Mouse (Mus musculus): ENCODE measurements around the gene Trappc5. TPM values are rescaled to one million over a fixed set of nuclear protein-coding genes. Genes with fewer than 3 reads are reported as not detected.

The Trappc5 gene
- polyA plus RNA-seq, 1 experiment from 2014 or later: 34.1 TPM

- H3K27ac ChIP-seq (ENCODE audit: poor library complexity, severe bottlenecking): no peak overlapping the region
- H3K9ac ChIP-seq: no peak overlapping the region
- no peak overlapping the region for H3K4me2 ChIP-seq
- no peaks in the 10 kb centered on the region for H3K4me1 ChIP-seq (replicated peaks)
- no peak for ATAC-seq (ENCODE audit: insufficient number of reproducible peaks, low FRiP score)
- H3K9me3 ChIP-seq (replicated peaks): no peaks in the 10 kb centered on the region
- no peak overlapping the region for H3K4me3 ChIP-seq
- peaks cover 9% of the 10 kb centered on the region for H3K27me3 ChIP-seq (replicated peaks)
- 60% methylated on average over 3 of the region's 3 CpGs for WGBS
- no peaks in the 10 kb centered on the region for H3K36me3 ChIP-seq
Measured at GRCm38 (mm10) chr8:3652845-3653244, 23.3 kb upstream of the Trappc5 start.

GRCm38 (mm10) chr8:3654726-3655508, 21.2 kb upstream of the Trappc5 start:
- no peaks in the 10 kb centered on the region for H3K36me3 ChIP-seq
- no peak overlapping the region for H3K4me3 ChIP-seq
- H3K9me3 ChIP-seq (replicated peaks): no peaks in the 10 kb centered on the region
- H3K27me3 ChIP-seq (replicated peaks): peaks cover 13% of the 10 kb centered on the region
- no peaks in the 10 kb centered on the region for H3K4me1 ChIP-seq (replicated peaks)
- no peak overlapping the region for H3K9ac ChIP-seq
- ATAC-seq (ENCODE audit: insufficient number of reproducible peaks, low FRiP score): no peak
- H3K27ac ChIP-seq (ENCODE audit: poor library complexity, severe bottlenecking): no peak overlapping the region
- 64% methylated on average over 11 of the region's 11 CpGs for WGBS
- no peak overlapping the region for H3K4me2 ChIP-seq

GRCm38 (mm10) chr8:3655526-3655925, 20.6 kb upstream of the Trappc5 start, which contains the start of gene Retn:
Gene Retn, plus strand, starts transcription at chr8:3655770.
- Histone ChIP-seq H3K9ac (no peak within 1 kb of the TSS), H3K4me2 (no peak within 1 kb of the TSS), H3K27ac (ENCODE audit: poor library complexity, severe bottlenecking) (no peak within 1 kb of the TSS), H3K27me3 (replicated peaks) (peaks cover 13% of the 10 kb centered on the region), H3K4me1 (replicated peaks) (no peaks in the 10 kb centered on the region), H3K4me3 (no peak within 1 kb of the TSS), H3K36me3 (no peaks in the 10 kb centered on the region), H3K9me3 (replicated peaks) (no peaks in the 10 kb centered on the region)
- 70% methylated on average over 3 of the region's 3 CpGs for WGBS
- ATAC-seq (ENCODE audit: insufficient number of reproducible peaks, low FRiP score): no peak

DNA sequence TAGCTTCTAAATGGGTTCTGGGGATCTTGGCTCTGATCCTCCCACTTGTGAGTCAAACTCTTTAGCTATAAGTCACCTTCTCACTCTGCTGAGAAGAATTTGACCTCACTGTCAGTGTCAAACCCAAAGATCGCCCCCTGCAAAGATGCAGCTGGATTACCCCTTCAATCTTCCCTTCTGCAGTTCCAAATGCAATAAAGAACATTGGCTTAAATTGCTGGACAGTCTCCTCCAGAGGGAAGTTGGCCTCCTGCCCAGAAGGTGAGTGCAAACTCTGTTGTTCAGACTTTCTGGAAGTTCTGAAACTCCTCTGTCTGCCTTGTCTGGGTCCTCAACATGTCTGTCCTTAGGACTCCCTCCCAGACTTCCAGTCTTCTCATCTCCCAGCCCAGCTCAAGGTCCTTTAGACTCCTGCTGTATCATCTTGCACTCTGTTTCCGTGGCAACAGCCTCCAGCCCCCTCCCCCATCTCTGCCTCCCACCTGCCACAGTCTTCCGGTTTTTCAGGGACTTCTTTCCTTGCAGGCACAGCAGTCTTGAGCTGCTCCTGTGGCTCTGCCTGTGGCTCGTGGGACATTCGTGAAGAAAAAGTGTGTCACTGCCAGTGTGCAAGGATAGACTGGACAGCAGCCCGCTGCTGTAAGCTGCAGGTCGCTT, 19.2 kb upstream of the Trappc5 start:
- 35% methylated on average over 7 of the region's 7 CpGs for WGBS
- Histone ChIP-seq H3K9me3 (replicated peaks) (no peaks in the 10 kb centered on the region), H3K4me1 (replicated peaks) (no peaks in the 10 kb centered on the region), H3K9ac (no peak overlapping the region), H3K36me3 (no peaks in the 10 kb centered on the region), H3K4me3 (no peak overlapping the region), H3K27me3 (replicated peaks) (peaks cover 13% of the 10 kb centered on the region), H3K27ac (ENCODE audit: poor library complexity, severe bottlenecking) (no peak overlapping the region), H3K4me2 (no peak overlapping the region)
- ATAC-seq (ENCODE audit: insufficient number of reproducible peaks, low FRiP score): no peak

DNA sequence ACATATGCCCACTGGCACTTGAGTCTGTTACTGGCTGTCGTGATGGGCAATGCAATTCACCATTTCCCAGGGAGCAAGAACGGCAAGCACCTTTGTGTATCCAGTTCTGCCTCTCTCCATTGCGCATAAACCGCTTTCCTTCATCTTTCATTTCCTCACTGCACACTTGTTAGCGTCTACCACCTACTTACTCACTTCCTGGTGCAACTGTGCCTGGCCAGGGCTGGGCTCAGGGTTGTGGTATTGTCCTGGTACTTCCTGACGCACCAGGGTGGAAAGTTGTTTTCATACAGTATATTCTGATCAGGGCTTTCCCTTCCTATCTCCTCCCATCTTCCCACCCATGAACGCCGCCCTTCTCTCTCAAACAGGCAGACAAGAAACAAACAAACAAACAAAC, 15.2 kb upstream of the Trappc5 start:
- Histone ChIP-seq H3K27ac (ENCODE audit: poor library complexity, severe bottlenecking) (no peak overlapping the region), H3K9me3 (replicated peaks) (no peaks in the 10 kb centered on the region), H3K36me3 (no peaks in the 10 kb centered on the region), H3K27me3 (replicated peaks) (peaks cover 13% of the 10 kb centered on the region), H3K4me2 (no peak overlapping the region), H3K4me1 (replicated peaks) (no peaks in the 10 kb centered on the region), H3K4me3 (no peak overlapping the region), H3K9ac (no peak overlapping the region)
- 68% methylated on average over 8 of the region's 8 CpGs for WGBS
- no peak for ATAC-seq (ENCODE audit: insufficient number of reproducible peaks, low FRiP score)

GRCm38 (mm10) chr8:3664405-3664804, 11.7 kb upstream of the Trappc5 start:
- Histone ChIP-seq H3K36me3 (no peaks in the 10 kb centered on the region), H3K4me1 (replicated peaks) (no peaks in the 10 kb centered on the region), H3K4me2 (no peak overlapping the region), H3K27ac (ENCODE audit: poor library complexity, severe bottlenecking) (no peak overlapping the region), H3K9me3 (replicated peaks) (no peaks in the 10 kb centered on the region), H3K9ac (no peak overlapping the region), H3K27me3 (replicated peaks) (peaks cover 4% of the 10 kb centered on the region; the same call in 1 of the 2 replicates), H3K4me3 (no peak overlapping the region)
- 51% methylated on average over 5 of the region's 5 CpGs for WGBS
- ATAC-seq (ENCODE audit: insufficient number of reproducible peaks, low FRiP score): no peak

GRCm38 (mm10) chr8:3665507-3665906, 10.6 kb upstream of the Trappc5 start, which contains the start of gene Mcemp1:
Gene Mcemp1, plus strand, starts transcription at chr8:3665754.
- H3K4me2 ChIP-seq: no peak within 1 kb of the TSS
- ATAC-seq (ENCODE audit: insufficient number of reproducible peaks, low FRiP score): no peak
- H3K4me3 ChIP-seq: no peak within 1 kb of the TSS
- 61% methylated on average over 6 of the region's 6 CpGs for WGBS
- H3K27ac ChIP-seq (ENCODE audit: poor library complexity, severe bottlenecking): no peak within 1 kb of the TSS
- no peaks in the 10 kb centered on the region for H3K9me3 ChIP-seq (replicated peaks)
- peaks cover 4% of the 10 kb centered on the region; the same call in 1 of the 2 replicates for H3K27me3 ChIP-seq (replicated peaks)
- H3K4me1 ChIP-seq (replicated peaks): no peaks in the 10 kb centered on the region
- H3K9ac ChIP-seq: no peak within 1 kb of the TSS
- H3K36me3 ChIP-seq: no peaks in the 10 kb centered on the region

GRCm38 (mm10) chr8:3670388-3670787, 5.7 kb upstream of the Trappc5 start:
- 71% methylated on average over 2 of the region's 2 CpGs for WGBS
- Histone ChIP-seq H3K4me1 (replicated peaks) (0 out of 2 replicates have a peak, but pooled peaks cover 4% of the 10 kb centered on the region), H3K4me3 (no peak overlapping the region)

GRCm38 (mm10) chr8:3671980-3672491, 4.1 kb upstream of the Trappc5 start, which contains the start of gene Fcor:
Gene Fcor, minus strand, starts transcription at chr8:3672362.
- peak within 1 kb of the TSS; percentile 66 for H3K4me3 ChIP-seq
- under 1% methylated on average over 23 of the region's 23 CpGs for WGBS
- ATAC-seq (ENCODE audit: insufficient number of reproducible peaks, low FRiP score): peak; percentile 75
- no peaks in the 10 kb centered on the region; the same call in 1 of the 2 replicates for H3K27me3 ChIP-seq (replicated peaks)
- no peak within 1 kb of the TSS for H3K27ac ChIP-seq (ENCODE audit: poor library complexity, severe bottlenecking)
- peak within 1 kb of the TSS; percentile 69 for H3K9ac ChIP-seq
- H3K36me3 ChIP-seq: no peaks in the 10 kb centered on the region
- H3K4me1 ChIP-seq (replicated peaks): peaks cover 4% of the 10 kb centered on the region; the same call in 1 of the 2 replicates
- H3K9me3 ChIP-seq (replicated peaks): no peaks in the 10 kb centered on the region
- H3K4me2 ChIP-seq: peak within 1 kb of the TSS; percentile 69

More at GRCm38 (mm10) chr8:3670388-3670787, 5.7 kb upstream of the Trappc5 start:
- ATAC-seq (ENCODE audit: insufficient number of reproducible peaks, low FRiP score): no peak
- Histone ChIP-seq H3K36me3 (no peaks in the 10 kb centered on the region), H3K4me2 (no peak overlapping the region), H3K27ac (ENCODE audit: poor library complexity, severe bottlenecking) (no peak overlapping the region), H3K9me3 (replicated peaks) (no peaks in the 10 kb centered on the region), H3K9ac (no peak overlapping the region), H3K27me3 (replicated peaks) (peaks cover 4% of the 10 kb centered on the region; the same call in 1 of the 2 replicates)

DNA sequence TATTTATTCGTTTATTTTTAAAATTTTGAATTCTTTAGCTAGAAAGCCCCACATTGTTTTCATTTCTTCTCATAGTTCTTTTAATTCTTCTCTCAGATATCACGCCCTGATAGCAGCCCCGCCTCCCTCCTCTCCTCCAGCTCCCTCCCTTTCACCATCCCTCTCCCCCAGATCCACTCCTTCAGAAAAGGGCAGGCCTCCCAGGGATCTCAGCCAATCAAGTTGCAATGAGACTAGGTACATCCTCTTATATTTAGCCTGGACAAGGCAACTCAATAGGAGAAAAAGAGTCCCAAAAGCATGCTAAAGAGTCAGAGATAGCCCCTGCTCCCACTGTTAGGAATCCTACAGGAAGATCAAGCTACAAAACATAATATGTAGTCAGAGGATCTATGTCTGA, 1.4 kb upstream of the Trappc5 start:
- Histone ChIP-seq H3K4me1 (replicated peaks) (peaks cover 14% of the 10 kb centered on the region), H3K4me2 (no peak overlapping the region), H3K4me3 (no peak overlapping the region), H3K27me3 (replicated peaks) (no peaks in the 10 kb centered on the region), H3K27ac (ENCODE audit: poor library complexity, severe bottlenecking) (no peak overlapping the region), H3K9ac (no peak overlapping the region), H3K36me3 (peaks cover 9% of the 10 kb centered on the region), H3K9me3 (replicated peaks) (no peaks in the 10 kb centered on the region)
- WGBS: 52% methylated on average over 3 of the region's 3 CpGs
- no peak for ATAC-seq (ENCODE audit: insufficient number of reproducible peaks, low FRiP score)

GRCm38 (mm10) chr8:3676993-3677579, 987 bp downstream of the Trappc5 start:
- H3K4me2 ChIP-seq: peak overlapping the region; percentile 85
- H3K36me3 ChIP-seq: peaks cover 31% of the 10 kb centered on the region
- H3K9ac ChIP-seq: peak overlapping the region; percentile 99
- H3K9me3 ChIP-seq (replicated peaks): no peaks in the 10 kb centered on the region
- peak overlapping the region; percentile 92 for H3K27ac ChIP-seq (ENCODE audit: poor library complexity, severe bottlenecking)
- WGBS: 3% methylated on average over 15 of the region's 15 CpGs
- H3K27me3 ChIP-seq (replicated peaks): no peaks in the 10 kb centered on the region
- peaks cover 14% of the 10 kb centered on the region for H3K4me1 ChIP-seq (replicated peaks)
- H3K4me3 ChIP-seq: peak overlapping the region; percentile 98
- ATAC-seq (ENCODE audit: insufficient number of reproducible peaks, low FRiP score): 0 out of 2 replicates have a peak, but pooled peaks have one; percentile 0
